Mouse (Mus musculus) forebrain, embryonic 12.5 days (tissue): ENCODE results near the gene Schip1. TPM values are rescaled to one million over a fixed set of nuclear protein-coding genes. Genes with fewer than 3 reads are reported as not detected.

Source experiments
- ATAC-seq: fragments of 200-750 bp; cut with Nextera tagmentation; 2 replicates; pipeline ENCODE4 v1.8.0; 2017; ENCODE audit warnings: moderate TSS enrichment; ENCODE audit not compliant: low FRiP score
- H3K27ac ChIP-seq: fragments of 300-500 bp; sonication (generic); 2 replicates; pipeline ENCODE4 v1.5.1; 2016; ENCODE audit warnings: mild to moderate bottlenecking
- H3K27me3 ChIP-seq: fragments of 300-500 bp; sonication (generic); 2 replicates; pipeline ENCODE4 v1.6.1; 2016; ENCODE audit warnings: mild to moderate bottlenecking
- H3K36me3 ChIP-seq: fragments of 300-500 bp; sonication (generic); replicated peaks from 2 replicates; pipeline ENCODE4 v1.6.1; 2016; ENCODE audit warnings: mild to moderate bottlenecking
- H3K4me1 ChIP-seq: fragments of 300-500 bp; sonication (generic); 2 replicates; pipeline ENCODE4 v1.6.1; 2016
- H3K4me2 ChIP-seq: fragments of 300-500 bp; sonication (generic); 2 replicates; pipeline ENCODE4 v1.6.1; 2016; ENCODE audit warnings: mild to moderate bottlenecking, moderate library complexity
- H3K4me3 ChIP-seq: fragments of 300-500 bp; sonication (generic); replicated peaks from 2 replicates; pipeline ENCODE4 v1.5.1; 2016; ENCODE audit warnings: mild to moderate bottlenecking
- H3K9ac ChIP-seq: fragments of 300-500 bp; sonication (generic); 2 replicates; pipeline ENCODE4 v1.6.1; 2016; ENCODE audit warnings: mild to moderate bottlenecking
- H3K9me3 ChIP-seq: fragments of 300-500 bp; sonication (generic); 2 replicates; pipeline ENCODE4 v1.6.1; 2016
- WGBS: fragments of 180-500 bp; shearing (Covaris S2); methylation state at CpG from one replicate; pipeline ENCODE4 v1.1.7; 2016; 5-methylcytosine and 5-hydroxymethylcytosine counted together
- polyA plus RNA-seq: library from polyadenylated mRNA; unstranded; fragments of >200 nt; fragmentation: Nextera tagmentation; extraction: Ambion mirVana; gene quantifications from 2 replicates; pipeline ENCODE4 v1.2.1, GENCODE M21; 2016

Gene Schip1
- polyA plus RNA-seq, 1 experiment from 2014 or later = 88.1 TPM

GRCm38 (mm10) chr3:68562838-68563237 lies 498.2 kb downstream of the Schip1 start:
- Histone ChIP-seq H3K4me2 (no peak overlapping the region), H3K9ac (no peak overlapping the region), H3K4me3 (no peak overlapping the region), H3K36me3 (no peaks in the 10 kb centered on the region), H3K4me1 (peaks cover 18% of the 10 kb centered on the region), H3K27ac (no peak overlapping the region), H3K27me3 (no peaks in the 10 kb centered on the region), H3K9me3 (no peaks in the 10 kb centered on the region)
- WGBS = 65% methylated on average over 2 of the region's 2 CpGs
- ATAC-seq = no peak

- Histone ChIP-seq H3K27ac (no peak overlapping the region), H3K27me3 (no peaks in the 10 kb centered on the region), H3K9ac (no peak overlapping the region), H3K9me3 (no peaks in the 10 kb centered on the region), H3K36me3 (no peaks in the 10 kb centered on the region), H3K4me1 (peaks cover 21% of the 10 kb centered on the region), H3K4me2 (no peak overlapping the region), H3K4me3 (no peak overlapping the region)
- 73% methylated on average over 8 of the region's 8 CpGs for WGBS
- ATAC-seq = no peak
Measured at GRCm38 (mm10) chr3:68563922-68564321, 499.3 kb downstream of the Schip1 start.

- no peak overlapping the region for H3K9ac ChIP-seq
- H3K27me3 ChIP-seq = no peaks in the 10 kb centered on the region
- 50% methylated on average over 10 of the region's 10 CpGs for WGBS
- H3K9me3 ChIP-seq = no peaks in the 10 kb centered on the region
- H3K36me3 ChIP-seq = no peaks in the 10 kb centered on the region
- no peak overlapping the region for H3K27ac ChIP-seq
- no peak overlapping the region for H3K4me3 ChIP-seq
- no peak for ATAC-seq
- H3K4me2 ChIP-seq = no peak overlapping the region
- peaks cover 21% of the 10 kb centered on the region for H3K4me1 ChIP-seq
Measured at GRCm38 (mm10) chr3:68564978-68565674, 500.5 kb downstream of the Schip1 start.

GRCm38 (mm10) chr3:68565675-68566055 lies 501.1 kb downstream of the Schip1 start:
- no peak overlapping the region for H3K4me2 ChIP-seq
- H3K4me1 ChIP-seq = peaks cover 21% of the 10 kb centered on the region
- H3K4me3 ChIP-seq = no peak overlapping the region
- no peaks in the 10 kb centered on the region for H3K27me3 ChIP-seq
- H3K9me3 ChIP-seq = no peaks in the 10 kb centered on the region
- 46% methylated on average over 4 of the region's 4 CpGs for WGBS
- no peak; the same call in 1 of the 2 replicates for ATAC-seq
- no peak overlapping the region for H3K27ac ChIP-seq
- H3K9ac ChIP-seq = no peak overlapping the region
- H3K36me3 ChIP-seq = no peaks in the 10 kb centered on the region

- Histone ChIP-seq H3K36me3 (no peaks in the 10 kb centered on the region), H3K9me3 (no peaks in the 10 kb centered on the region), H3K4me3 (no peak overlapping the region), H3K27ac (no peak overlapping the region), H3K27me3 (no peaks in the 10 kb centered on the region), H3K4me1 (peaks cover 27% of the 10 kb centered on the region), H3K9ac (no peak overlapping the region), H3K4me2 (no peak overlapping the region)
- 85% methylated on average over 7 of the region's 7 CpGs for WGBS
- ATAC-seq = no peak
Measured at GRCm38 (mm10) chr3:68567581-68567980, 503.0 kb downstream of the Schip1 start.

- Histone ChIP-seq H3K4me1 (peaks cover 30% of the 10 kb centered on the region), H3K9me3 (no peaks in the 10 kb centered on the region), H3K36me3 (no peaks in the 10 kb centered on the region), H3K27ac (no peak overlapping the region), H3K4me2 (no peak overlapping the region), H3K9ac (no peak overlapping the region), H3K27me3 (no peaks in the 10 kb centered on the region), H3K4me3 (no peak overlapping the region)
- WGBS = 86% methylated on average over 3 of the region's 3 CpGs
- no peak for ATAC-seq
Measured at GRCm38 (mm10) chr3:68568149-68568548, 503.5 kb downstream of the Schip1 start.

- Histone ChIP-seq H3K36me3 (no peaks in the 10 kb centered on the region), H3K27ac (no peak overlapping the region), H3K27me3 (no peaks in the 10 kb centered on the region), H3K9me3 (no peaks in the 10 kb centered on the region), H3K4me3 (no peak overlapping the region), H3K4me2 (no peak overlapping the region), H3K9ac (no peak overlapping the region), H3K4me1 (peaks cover 35% of the 10 kb centered on the region)
- ATAC-seq = no peak
- WGBS = 37% methylated on average over 7 of the region's 7 CpGs
Measured at GRCm38 (mm10) chr3:68568716-68569115, 504.1 kb downstream of the Schip1 start.

- H3K27ac ChIP-seq = no peak overlapping the region
- no peak for ATAC-seq
- no peaks in the 10 kb centered on the region for H3K36me3 ChIP-seq
- no peak overlapping the region for H3K4me2 ChIP-seq
- H3K9ac ChIP-seq = no peak overlapping the region
- no peaks in the 10 kb centered on the region for H3K27me3 ChIP-seq
- H3K9me3 ChIP-seq = no peaks in the 10 kb centered on the region
- 80% methylated on average over 4 of the region's 4 CpGs for WGBS
- H3K4me1 ChIP-seq = peaks cover 38% of the 10 kb centered on the region
- no peak overlapping the region for H3K4me3 ChIP-seq
Measured at GRCm38 (mm10) chr3:68570319-68570718, 505.7 kb downstream of the Schip1 start.

GRCm38 (mm10) chr3:68572249-68573225 lies 507.9 kb downstream of the Schip1 start:
- no peaks in the 10 kb centered on the region for H3K27me3 ChIP-seq
- H3K4me2 ChIP-seq = peak overlapping the region; percentile 66
- peaks cover 51% of the 10 kb centered on the region for H3K4me1 ChIP-seq
- H3K9me3 ChIP-seq = no peaks in the 10 kb centered on the region
- H3K27ac ChIP-seq = peak overlapping the region; percentile 98
- H3K36me3 ChIP-seq = no peaks in the 10 kb centered on the region
- WGBS = 4% methylated on average over 28 of the region's 28 CpGs
- peak overlapping the region; percentile 68 for H3K9ac ChIP-seq
- ATAC-seq = peak; percentile 93
- H3K4me3 ChIP-seq = peak overlapping the region; percentile 48

GRCm38 (mm10) chr3:68573226-68573624 lies 508.6 kb downstream of the Schip1 start:
- H3K9me3 ChIP-seq = no peaks in the 10 kb centered on the region
- H3K27ac ChIP-seq = peak overlapping the region; percentile 98
- no peaks in the 10 kb centered on the region for H3K36me3 ChIP-seq
- no peak for ATAC-seq
- peak overlapping the region; percentile 66 for H3K4me2 ChIP-seq
- no peaks in the 10 kb centered on the region for H3K27me3 ChIP-seq
- peaks cover 53% of the 10 kb centered on the region for H3K4me1 ChIP-seq
- H3K4me3 ChIP-seq = peak overlapping the region; percentile 48
- peak overlapping the region; percentile 68 for H3K9ac ChIP-seq
- WGBS = 56% methylated on average over 3 of the region's 3 CpGs

GRCm38 (mm10) chr3:68574097-68574496 lies 509.5 kb downstream of the Schip1 start:
- WGBS = 47% methylated on average over 8 of the region's 8 CpGs
- H3K4me2 ChIP-seq = peak overlapping the region; percentile 66
- ATAC-seq = no peak
- H3K27ac ChIP-seq = no peak overlapping the region
- H3K36me3 ChIP-seq = no peaks in the 10 kb centered on the region
- H3K27me3 ChIP-seq = no peaks in the 10 kb centered on the region
- no peak overlapping the region for H3K9ac ChIP-seq
- H3K9me3 ChIP-seq = no peaks in the 10 kb centered on the region
- H3K4me3 ChIP-seq = peak overlapping the region; percentile 48
- H3K4me1 ChIP-seq = peaks cover 50% of the 10 kb centered on the region

- H3K9ac ChIP-seq = 0 out of 2 replicates have a peak overlapping the region, but pooled peaks have one; percentile 25
- ATAC-seq = no peak
- no peaks in the 10 kb centered on the region for H3K9me3 ChIP-seq
- no peaks in the 10 kb centered on the region for H3K36me3 ChIP-seq
- no peak overlapping the region for H3K27ac ChIP-seq
- 0 out of 2 replicates have a peak overlapping the region, but pooled peaks have one; percentile 14 for H3K4me3 ChIP-seq
- peak overlapping the region; percentile 66 for H3K4me2 ChIP-seq
- peaks cover 50% of the 10 kb centered on the region for H3K4me1 ChIP-seq
- WGBS = 58% methylated on average over 8 of the region's 8 CpGs
- no peaks in the 10 kb centered on the region for H3K27me3 ChIP-seq
Measured at GRCm38 (mm10) chr3:68574565-68574964, 510.0 kb downstream of the Schip1 start.
